Mouse (Mus musculus): ENCODE data around the gene Abhd15.

GRCm38 (mm10) chr11:77502481-77502880 lies 12.4 kb upstream of the Abhd15 start:
- TF ChIP-seq EP300 (IDR thresholded peaks at IDR 0.05; ENCODE audit: low read depth) = no peak
- no peak for TF ChIP-seq CTCF (IDR thresholded peaks at IDR 0.05; ENCODE audit: low read depth)

Measured in heart, postnatal 0 days (tissue).